Mouse (Mus musculus) layer of hippocampus, adult 18-20 months (tissue): ENCODE measurements around the gene Lmnb2. TPM values are rescaled to one million over a fixed set of nuclear protein-coding genes. Genes with fewer than 3 reads are reported as not detected.

Source experiments
- DNase-seq, 2 experiments: peaks; one replicate each; pipeline ENCODE4 v3.0.0; 2022; ENCODE audit warnings: low spot score in 2 of 2
- long read RNA-seq: library from polyadenylated mRNA; stranded (forward); transcript quantifications from one replicate; pipeline ENCODE4 v2.0.0, GENCODE M21; 2021
- total RNA-seq, 2 experiments: library from RNA; stranded (reverse); gene quantifications; 2 replicates each; pipeline ENCODE4 v1.2.3; 2021

The Lmnb2 gene
- 10 to 100 TPM; 19.5 to 22.3 TPM for total RNA-seq
- long read RNA-seq, transcript Lmnb2-201 (12 exons, 3,531 nt), result major isoform, 25 of 31 reads
- long read RNA-seq, partial matches to known transcripts, result 3 of 31 reads
- long read RNA-seq, other reads (novel, unspliced or antisense), result 3 of 31 reads

GRCm38 (mm10) chr10:80917779-80918434 is at the start of gene Lmnb2:
TSS of gene Lmnb2 (minus strand) at chr10:80918245.
- peak; percentile 80 to 89 for DNase-seq

GRCm38 (mm10) chr10:80967101-80967656 is 49.1 kb upstream of the Lmnb2 start:
- no peak for DNase-seq

- no peak for DNase-seq
Measured at GRCm38 (mm10) chr10:80966296-80966695, 48.3 kb upstream of the Lmnb2 start.

GRCm38 (mm10) chr10:80963031-80963975 is 45.3 kb upstream of the Lmnb2 start:
- peak in 1 of 2 experiments; percentile 41 for DNase-seq

GRCm38 (mm10) chr10:80962585-80962984 is 44.5 kb upstream of the Lmnb2 start:
- DNase-seq, result peak in 1 of 2 experiments; percentile 55

GRCm38 (mm10) chr10:80962051-80962472 is 44.0 kb upstream of the Lmnb2 start:
- peak in 1 of 2 experiments; percentile 37 for DNase-seq

- DNase-seq, result no peak
Measured at GRCm38 (mm10) chr10:80960551-80961508, 42.8 kb upstream of the Lmnb2 start.

- no peak for DNase-seq
Measured at GRCm38 (mm10) chr10:80958979-80959637, 41.1 kb upstream of the Lmnb2 start.

- no peak for DNase-seq
Measured at GRCm38 (mm10) chr10:80957791-80958190, 39.7 kb upstream of the Lmnb2 start.

GRCm38 (mm10) chr10:80956901-80957300 is 38.9 kb upstream of the Lmnb2 start:
- DNase-seq, result no peak

GRCm38 (mm10) chr10:80956385-80956784 is 38.3 kb upstream of the Lmnb2 start:
- no peak for DNase-seq

GRCm38 (mm10) chr10:80955536-80955935 is 37.5 kb upstream of the Lmnb2 start:
- DNase-seq, result peak in 1 of 2 experiments; percentile 69

GRCm38 (mm10) chr10:80954843-80955242 is 36.8 kb upstream of the Lmnb2 start:
- no peak for DNase-seq

- no peak for DNase-seq
Measured at GRCm38 (mm10) chr10:80954415-80954814, 36.4 kb upstream of the Lmnb2 start.

- DNase-seq, result no peak
Measured at GRCm38 (mm10) chr10:80952449-80952848, 34.4 kb upstream of the Lmnb2 start.

GRCm38 (mm10) chr10:80951761-80952390 is 33.8 kb upstream of the Lmnb2 start:
- DNase-seq, result no peak

- DNase-seq, result no peak
Measured at GRCm38 (mm10) chr10:80950314-80950713, 32.3 kb upstream of the Lmnb2 start.

GRCm38 (mm10) chr10:80949081-80949480 is 31.0 kb upstream of the Lmnb2 start:
- no peak for DNase-seq

- no peak for DNase-seq
Measured at GRCm38 (mm10) chr10:80948570-80948969, 30.5 kb upstream of the Lmnb2 start.
